22 mouse cellular contexts compared by ENCODE assay signal in genomic region chr7:65893546-65893945, GRCm38 (mm10). TPM values are rescaled to one million over a fixed set of nuclear protein-coding genes. Genes with fewer than 3 reads are reported as not detected.
DNase-seq lines count a peak whose midpoint lies in the region; ATAC-seq and TF ChIP-seq lines count a peak whose summit lies in the region.
"Had no signal": no experiment of that assay in that cellular context is flagged by ENCODE, and none has a peak within 500 bp of the region (broad histone marks: within the 10 kb centered on the region; RNA-seq: fewer than 3 reads in every experiment).

No protein-coding gene starts in this region.

- H3K27me3 ChIP-seq in embryonic facial prominence, embryonic 15.5 days, result no peaks in the 10 kb centered on the region
- H3K27me3 ChIP-seq in embryonic facial prominence, embryonic 10.5 days (replicated peaks; ENCODE audit: low read depth, poor library complexity, severe bottlenecking), result no peaks in the 10 kb centered on the region
- H3K27me3 ChIP-seq in heart, embryonic 12.5 days (replicated peaks), result peaks cover 29% of the 10 kb centered on the region; the same call in 1 of the 2 replicates
- no peaks in the 10 kb centered on the region for H3K27me3 ChIP-seq in forebrain, postnatal 0 days (ENCODE audit: insufficient read depth, low read length)
- H3K27me3 ChIP-seq: hindbrain, embryonic 13.5 days; intestine, embryonic 15.5 days; neural tube, embryonic 12.5 days had no signal

- no peak for TF ChIP-seq CTCF in forebrain, postnatal 0 days (IDR thresholded peaks at IDR 0.05; ENCODE audit: low read depth)

- H3K9me3 ChIP-seq in embryonic facial prominence, embryonic 15.5 days (replicated peaks), result no peaks in the 10 kb centered on the region
- no peaks in the 10 kb centered on the region for H3K9me3 ChIP-seq in embryonic facial prominence, embryonic 10.5 days
- H3K9me3 ChIP-seq in heart, embryonic 12.5 days (replicated peaks), result peaks cover 1% of the 10 kb centered on the region; the same call in 1 of the 2 replicates
- H3K9me3 ChIP-seq in forebrain, postnatal 0 days (ENCODE audit: low read length), result no peaks in the 10 kb centered on the region
- H3K9me3 ChIP-seq: G1E; hindbrain, embryonic 13.5 days; intestine, embryonic 15.5 days; neural tube, embryonic 12.5 days had no signal

- no peak overlapping the region for H3K4me2 ChIP-seq in embryonic facial prominence, embryonic 15.5 days (replicated peaks)
- H3K4me2 ChIP-seq in heart, embryonic 12.5 days, result peak overlapping the region; percentile 21; the same call in 1 of the 2 replicates
- no peak overlapping the region for H3K4me2 ChIP-seq in forebrain, postnatal 0 days (ENCODE audit: low read depth)
- H3K4me2 ChIP-seq: hindbrain, embryonic 13.5 days; intestine, embryonic 15.5 days; liver, embryonic 11.5 days; neural tube, embryonic 12.5 days had no signal

- no peak overlapping the region for H3K9ac ChIP-seq in embryonic facial prominence, embryonic 15.5 days
- no peak overlapping the region for H3K9ac ChIP-seq in heart, embryonic 12.5 days
- no peak overlapping the region for H3K9ac ChIP-seq in forebrain, postnatal 0 days
- H3K9ac ChIP-seq: hindbrain, embryonic 13.5 days; intestine, embryonic 15.5 days; neural tube, embryonic 12.5 days had no signal

- 75% methylated on average over 10 of the region's 10 CpGs for WGBS in embryonic facial prominence, embryonic 15.5 days
- 88% methylated on average over 10 of the region's 10 CpGs for WGBS in embryonic facial prominence, embryonic 10.5 days
- 52% methylated on average over 10 of the region's 10 CpGs for WGBS in heart, embryonic 12.5 days
- WGBS in forebrain, postnatal 0 days, result 67% methylated on average over 10 of the region's 10 CpGs

- no peak for DNase-seq in embryonic facial prominence, embryonic 10.5 days (ENCODE audit: low spot score)
- no peak for DNase-seq in heart, postnatal 25 days (ENCODE audit: low spot score)
- peak; percentile 51 to 65 for DNase-seq in left cerebral cortex, postnatal 14 days (ENCODE audit: low spot score in 2 of 2)
- no peak for DNase-seq in left cerebral cortex, adult 18-20 months (ENCODE audit: low spot score in 2 of 2)
- DNase-seq in forebrain, postnatal 0 days, result peak; percentile 80
- DNase-seq in kidney, postnatal 25 days, result no peak
- DNase-seq: cerebellum, adult 11 months; cerebellum, postnatal 25 days; left cerebral cortex, postnatal 4 days; lung, adult 2 months; lung, postnatal 36 days; thymus, adult 2 months had no signal

- no peak overlapping the region for H3K27ac ChIP-seq in embryonic facial prominence, embryonic 15.5 days (replicated peaks)
- H3K27ac ChIP-seq in embryonic facial prominence, embryonic 10.5 days (replicated peaks), result no peak overlapping the region
- H3K27ac ChIP-seq in heart, embryonic 12.5 days (ENCODE audit: poor library complexity, severe bottlenecking), result no peak overlapping the region
- H3K27ac ChIP-seq in forebrain, postnatal 0 days (ENCODE audit: low read depth, low read length), result peak overlapping the region; percentile 29; the same call in 1 of the 2 replicates
- H3K27ac ChIP-seq: hindbrain, embryonic 13.5 days; intestine, embryonic 15.5 days; neural tube, embryonic 12.5 days had no signal

- no peak overlapping the region for H3K4me3 ChIP-seq in embryonic facial prominence, embryonic 15.5 days (replicated peaks)
- no peak overlapping the region for H3K4me3 ChIP-seq in embryonic facial prominence, embryonic 10.5 days
- no peak overlapping the region for H3K4me3 ChIP-seq in heart, embryonic 12.5 days
- no peak overlapping the region for H3K4me3 ChIP-seq in forebrain, postnatal 0 days (ENCODE audit: low read depth, low read length)
- H3K4me3 ChIP-seq: hindbrain, embryonic 13.5 days; intestine, embryonic 15.5 days; neural tube, embryonic 12.5 days had no signal

- 0 out of 2 replicates have a peak, but pooled peaks cover 4% of the 10 kb centered on the region for H3K4me1 ChIP-seq in embryonic facial prominence, embryonic 15.5 days
- peaks cover 7% of the 10 kb centered on the region; the same call in 1 of the 2 replicates for H3K4me1 ChIP-seq in embryonic facial prominence, embryonic 10.5 days
- H3K4me1 ChIP-seq in heart, embryonic 12.5 days (replicated peaks), result peaks cover 22% of the 10 kb centered on the region
- H3K4me1 ChIP-seq in forebrain, postnatal 0 days (ENCODE audit: insufficient read depth), result no peaks in the 10 kb centered on the region
- H3K4me1 ChIP-seq: intestine, embryonic 15.5 days; neural tube, embryonic 12.5 days had no signal

- intact Hi-C loops in heart, postnatal 25 days (cut with DNase I), result no loop called here
- intact Hi-C loops in left cerebral cortex, postnatal 14 days (cut with DNase I), result no loop called here

- H3K36me3 ChIP-seq in embryonic facial prominence, embryonic 15.5 days, result no peaks in the 10 kb centered on the region
- H3K36me3 ChIP-seq in embryonic facial prominence, embryonic 10.5 days (replicated peaks), result no peaks in the 10 kb centered on the region
- no peaks in the 10 kb centered on the region for H3K36me3 ChIP-seq in heart, embryonic 12.5 days
- H3K36me3 ChIP-seq in forebrain, postnatal 0 days (ENCODE audit: insufficient read depth), result no peaks in the 10 kb centered on the region
- H3K36me3 ChIP-seq: G1E; hindbrain, embryonic 13.5 days; intestine, embryonic 15.5 days; neural tube, embryonic 12.5 days had no signal

- ATAC-seq in embryonic facial prominence, embryonic 15.5 days (ENCODE audit: insufficient number of reproducible peaks, low FRiP score, low TSS enrichment, low read depth), result 0 out of 2 replicates have a peak, but pooled peaks have one; percentile 39
- no peak; the same call in 1 of the 2 replicates for ATAC-seq in heart, embryonic 12.5 days (ENCODE audit: insufficient number of reproducible peaks, low FRiP score)
- ATAC-seq in forebrain, postnatal 0 days, result peak; percentile 95
- ATAC-seq: CD4-positive, CD25-positive, alpha-beta regulatory T cell, adult 4 months; intestine, embryonic 15.5 days had no signal

RNA-seq across cellular contexts. Expression of gene Pcsk6, which starts 32.0 kb away (rescaled TPM):
- 8.5 and 10.1 TPM in 2 replicates for polyA plus RNA-seq in embryonic facial prominence, embryonic 15.5 days (2015; fragmentation: Nextera tagmentation; extraction: Ambion mirVana)
- 1.0 and 1.1 TPM in 2 replicates for polyA plus RNA-seq in embryonic facial prominence, embryonic 10.5 days (2016; fragmentation: Nextera tagmentation; extraction: Ambion mirVana)
- polyA plus RNA-seq in heart, embryonic 12.5 days (2016; fragmentation: Nextera tagmentation; extraction: Ambion mirVana), result 2.7 and 3.2 TPM in 2 replicates
- 10 to 100 TPM; 45.7 to 56.1 TPM for total RNA-seq in heart, postnatal 25 days (2021)
- 1 to 10 TPM; 6.9 to 7.6 TPM for total RNA-seq in left cerebral cortex, postnatal 14 days (2021)
- 10 to 100 TPM in 1 of 2 experiments, 1 to 10 TPM in 1; 8.3 to 11.7 TPM for total RNA-seq in left cerebral cortex, adult 18-20 months (2021)
- 8.2 and 10.2 TPM in 2 replicates for total RNA-seq in forebrain, postnatal 0 days (2014; rRNA removed)
- polyA plus RNA-seq in forebrain, postnatal 0 days (2015; fragmentation: Nextera tagmentation; extraction: Ambion mirVana), result 1.6 and 2.4 TPM in 2 replicates
- total RNA-seq: granulocyte monocyte progenitor cell, adult 5-6 weeks; monocyte, adult 5-6 weeks had no signal
- polyA plus RNA-seq: CD4-positive, CD25-positive, alpha-beta regulatory T cell, adult 4 months; G1E had no signal

Comparison
In these comparisons a context has a peak if more than half of its experiments do, and no peak if none do; other contexts are left out.
1. DNase-seq: peak in left cerebral cortex, postnatal 14 days (2 of 2) and forebrain, postnatal 0 days (single experiment); none in embryonic facial prominence, embryonic 10.5 days (single experiment), heart, postnatal 25 days (single experiment), left cerebral cortex, adult 18-20 months (0 of 2) and kidney, postnatal 25 days (0 of 2).